Mouse (Mus musculus) testis, adult 2 months (tissue): ENCODE data around the gene Tmbim6.

Source experiments
- CTCF ChIP-seq: fragments of 200-500 bp; IDR thresholded peaks from 2 replicates; pipeline ENCODE4 v1.5.1; 2012; ENCODE audit warnings: low read depth, mild to moderate bottlenecking, inconsistent platforms, low read length, moderate library complexity; ENCODE audit not compliant: control insufficient read depth, insufficient read depth, insufficient replicate concordance
- POLR2A ChIP-seq: fragments of 200-500 bp; IDR thresholded peaks from 2 replicates; pipeline ENCODE4 v1.6.1; 2012; ENCODE audit warnings: low read depth, mild to moderate bottlenecking, inconsistent platforms, low read length, moderate library complexity; ENCODE audit not compliant: control insufficient read depth

DNA sequence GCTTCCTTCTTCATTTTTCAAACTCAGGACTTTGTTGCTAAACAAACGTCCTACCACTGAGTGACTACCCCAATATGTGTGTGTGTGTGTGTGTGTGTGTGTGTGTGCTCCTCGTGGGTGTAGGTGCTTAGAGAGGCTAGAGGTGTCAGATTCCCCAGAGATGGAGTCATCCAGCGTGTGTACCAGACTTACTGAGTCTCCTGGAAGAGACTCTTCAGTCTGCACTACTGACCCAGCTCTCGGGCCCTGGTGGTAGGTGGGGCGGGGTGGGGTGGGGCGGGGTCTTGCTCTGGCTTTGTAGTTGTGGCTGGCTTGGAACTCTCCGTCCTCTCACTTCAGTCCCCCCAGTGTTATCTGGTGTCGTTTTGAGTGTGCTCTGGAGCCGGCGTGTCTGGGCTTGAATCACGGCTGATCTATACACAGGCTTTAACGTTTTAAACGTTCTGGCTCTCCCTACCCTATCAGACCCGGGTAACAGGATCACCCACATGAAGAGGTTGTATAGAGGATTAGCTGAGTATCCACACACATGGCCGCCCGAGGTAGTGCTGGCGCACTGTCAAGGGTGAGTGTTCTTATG is 25.1 kb downstream of the Tmbim6 start:
- TF ChIP-seq CTCF (no peak), POLR2A (no peak)
